Mouse (Mus musculus) 416B (cell line): ENCODE measurements around the gene Hebp1.
A peak's percentile ranks its signal among the peaks of the same experiment; 100 is the strongest.

ENCODE experiments used
- DNase-seq: peaks from one replicate; pipeline ENCODE4 v3.0.0; 2011; ENCODE audit warnings: low read depth

Gene Hebp1

GRCm38 (mm10) chr6:135116479-135116878 is 81.3 kb downstream of the Hebp1 start:
- no peak for DNase-seq

DNA sequence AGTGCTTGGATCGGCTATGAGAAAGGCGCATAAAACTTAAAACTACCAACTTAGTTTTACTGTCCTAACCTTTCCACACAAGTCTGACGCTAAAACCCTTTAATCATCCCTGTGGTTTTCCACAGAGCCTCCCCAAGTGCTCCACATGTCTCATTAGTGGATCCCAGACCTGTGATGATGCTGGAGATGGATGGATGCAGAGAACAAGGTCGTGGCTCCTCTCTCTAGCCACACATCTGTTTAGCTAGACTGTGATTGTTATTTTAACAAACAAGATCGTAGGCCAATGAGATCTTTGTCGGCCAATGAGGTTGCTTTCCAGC is 84.7 kb downstream of the Hebp1 start:
- DNase-seq: no peak

- no peak for DNase-seq
Measured at GRCm38 (mm10) chr6:135112411-135113113, 85.3 kb downstream of the Hebp1 start.

GRCm38 (mm10) chr6:135107014-135107413 is 90.8 kb downstream of the Hebp1 start:
- DNase-seq: no peak

- DNase-seq: no peak
Measured at GRCm38 (mm10) chr6:135102736-135103303, 95.0 kb downstream of the Hebp1 start.

DNA sequence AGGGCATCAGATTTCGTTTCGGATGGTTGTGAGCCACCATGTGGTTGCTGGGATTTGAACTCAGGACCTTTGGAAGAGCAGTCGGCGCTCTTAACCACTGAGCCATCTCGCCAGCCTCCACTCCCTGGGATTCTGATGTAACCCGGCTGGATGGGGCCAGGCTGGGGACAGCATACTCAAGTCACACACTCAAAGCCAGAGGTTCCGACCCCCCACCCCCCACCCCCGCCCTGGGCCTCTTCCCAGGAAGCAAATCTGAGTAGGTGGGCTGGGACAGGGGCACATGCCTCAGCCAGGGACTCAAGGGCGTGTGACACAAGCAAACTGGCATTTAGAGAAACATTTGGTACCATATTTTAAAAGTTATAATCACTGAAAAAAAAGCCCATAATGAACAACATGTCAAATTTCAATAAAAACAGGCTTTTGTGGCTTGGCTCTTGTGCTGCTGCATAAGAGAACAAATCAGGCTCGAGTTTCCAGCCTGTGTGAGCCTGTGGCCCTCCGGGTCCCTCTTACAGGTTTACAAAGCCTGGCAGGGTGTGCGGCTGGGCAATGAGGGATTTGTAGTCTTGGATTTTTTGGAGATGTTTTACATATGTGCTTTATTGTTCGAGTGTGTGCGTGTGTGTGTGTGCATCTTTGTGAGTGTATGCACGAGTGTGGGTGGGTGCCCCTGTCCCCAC is 96.9 kb downstream of the Hebp1 start:
- no peak for DNase-seq

- DNase-seq: no peak
Measured at GRCm38 (mm10) chr6:135092798-135093470, 104.9 kb downstream of the Hebp1 start.

GRCm38 (mm10) chr6:135090661-135091060 is 107.2 kb downstream of the Hebp1 start:
- no peak for DNase-seq

- no peak for DNase-seq
Measured at GRCm38 (mm10) chr6:135089786-135090185, 108.0 kb downstream of the Hebp1 start.

- DNase-seq: peak; percentile 92
Measured at GRCm38 (mm10) chr6:135087721-135088451, 109.9 kb downstream of the Hebp1 start.
